Mouse (Mus musculus): ENCODE measurements around the gene Prkcg. TPM values are rescaled to one million over a fixed set of nuclear protein-coding genes. Genes with fewer than 3 reads are reported as not detected.
"Not testable (repeated sequence)": the region's sequence is repeated elsewhere in the genome, so short reads cannot be mapped to it uniquely, and the experiment has no call there.

Prkcg gene
- polyA plus RNA-seq, 2 experiments from 2014 or later: not detected

DNA sequence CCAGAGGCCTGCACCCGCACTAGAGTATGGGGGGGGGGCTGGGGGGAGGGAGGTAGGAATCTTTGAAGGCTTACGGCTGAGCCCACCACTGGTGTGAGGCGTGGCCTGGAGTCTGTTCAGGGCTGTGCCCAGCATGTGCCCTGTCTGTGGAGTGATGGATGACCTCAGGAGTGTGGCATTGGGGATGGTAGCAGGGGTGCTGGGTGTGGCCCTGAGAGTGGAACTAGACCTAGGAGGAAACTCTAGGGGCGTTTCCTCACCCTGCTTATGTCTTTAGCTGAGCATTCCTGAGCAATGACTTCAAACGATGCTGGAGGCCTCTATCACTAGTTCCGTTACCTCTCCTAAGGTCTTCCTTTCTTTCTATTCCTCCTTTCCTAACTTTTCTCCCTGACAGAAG is 2.2 kb downstream of the Prkcg start:
- no peak for ATAC-seq

- no peak for ATAC-seq
These were observed 2.8 kb downstream of the Prkcg start for GRCm38 (mm10) chr7:3291764-3292163.

- ATAC-seq: not testable (repeated sequence)
These were observed 3.3 kb downstream of the Prkcg start for GRCm38 (mm10) chr7:3292271-3292670.

- no peak for ATAC-seq
These were observed 3.8 kb downstream of the Prkcg start for GRCm38 (mm10) chr7:3292791-3293190.

DNA sequence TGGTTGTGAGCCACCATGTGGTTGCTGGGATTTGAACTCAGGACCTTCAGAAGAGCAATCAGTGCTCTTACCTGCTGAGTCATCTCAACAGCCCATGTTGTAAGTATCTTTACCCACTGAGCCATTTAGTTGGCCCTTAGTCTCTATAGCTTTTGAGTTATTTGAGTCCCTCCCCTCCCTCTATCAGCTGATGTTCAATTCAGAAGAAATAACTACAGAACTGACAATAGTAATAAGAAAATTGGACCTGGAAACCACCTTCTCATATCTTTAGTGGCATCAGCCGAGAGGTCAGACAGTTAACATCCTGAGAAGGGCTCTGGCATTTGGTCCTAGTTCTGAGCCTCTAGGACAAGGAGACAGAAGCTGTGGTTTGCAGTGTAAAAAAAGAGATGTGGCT is 5.8 kb downstream of the Prkcg start:
- no peak for ATAC-seq

GRCm38 (mm10) chr7:3295321-3296110 is 6.5 kb downstream of the Prkcg start:
- ATAC-seq: no peak

DNA sequence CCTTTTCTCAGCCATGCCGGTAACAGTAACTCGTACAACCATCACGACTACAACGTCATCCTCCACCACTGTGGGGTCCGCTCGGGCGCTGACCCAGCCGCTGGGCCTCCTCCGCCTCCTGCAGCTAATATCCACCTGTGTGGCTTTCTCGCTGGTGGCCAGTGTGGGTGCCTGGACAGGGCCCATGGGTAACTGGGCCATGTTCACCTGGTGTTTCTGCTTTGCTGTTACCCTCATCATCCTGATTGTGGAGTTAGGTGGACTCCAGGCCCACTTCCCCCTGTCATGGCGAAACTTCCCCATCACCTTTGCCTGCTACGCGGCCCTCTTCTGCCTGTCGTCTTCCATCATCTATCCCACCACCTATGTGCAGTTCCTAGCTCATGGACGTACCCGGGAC is 7.7 kb downstream of the Prkcg start:
- ATAC-seq: no peak

GRCm38 (mm10) chr7:3299941-3300617 is 11.1 kb downstream of the Prkcg start:
- ATAC-seq: no peak

DNA sequence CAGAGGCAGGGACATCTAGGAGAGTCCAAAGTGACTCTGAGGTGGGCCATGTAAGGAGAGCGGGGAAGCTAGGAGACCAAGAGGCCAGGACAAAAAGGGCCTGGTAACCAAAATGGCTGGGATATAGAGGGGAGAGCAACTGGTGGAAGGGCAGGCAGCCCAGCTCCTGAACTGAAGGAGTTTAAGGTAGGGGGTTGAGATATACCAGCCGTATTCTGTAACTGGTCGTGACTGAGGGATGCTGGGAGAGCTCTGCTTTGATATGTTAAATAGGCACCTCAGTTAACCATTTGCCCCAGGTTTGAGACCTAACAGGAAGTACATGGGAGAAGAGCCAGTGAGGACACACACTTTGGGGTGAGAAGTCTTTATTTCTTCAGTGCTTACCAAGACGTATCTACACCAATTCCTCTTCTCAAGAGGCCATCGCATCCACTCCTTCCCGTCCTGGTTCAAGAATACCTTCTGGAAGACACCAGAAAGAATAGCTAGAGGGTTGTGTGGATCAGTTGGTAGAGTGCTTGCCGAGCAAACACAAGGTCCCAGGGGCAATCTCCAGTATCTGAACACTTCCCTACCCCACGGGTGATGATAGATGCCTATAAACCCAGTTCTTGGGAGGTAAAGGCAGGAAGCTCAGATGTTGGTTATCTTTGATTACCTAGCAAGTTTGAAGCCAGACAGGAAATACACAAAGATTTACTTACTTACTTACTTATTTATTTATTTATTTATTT is 12.1 kb downstream of the Prkcg start:
- no peak for ATAC-seq

DNA sequence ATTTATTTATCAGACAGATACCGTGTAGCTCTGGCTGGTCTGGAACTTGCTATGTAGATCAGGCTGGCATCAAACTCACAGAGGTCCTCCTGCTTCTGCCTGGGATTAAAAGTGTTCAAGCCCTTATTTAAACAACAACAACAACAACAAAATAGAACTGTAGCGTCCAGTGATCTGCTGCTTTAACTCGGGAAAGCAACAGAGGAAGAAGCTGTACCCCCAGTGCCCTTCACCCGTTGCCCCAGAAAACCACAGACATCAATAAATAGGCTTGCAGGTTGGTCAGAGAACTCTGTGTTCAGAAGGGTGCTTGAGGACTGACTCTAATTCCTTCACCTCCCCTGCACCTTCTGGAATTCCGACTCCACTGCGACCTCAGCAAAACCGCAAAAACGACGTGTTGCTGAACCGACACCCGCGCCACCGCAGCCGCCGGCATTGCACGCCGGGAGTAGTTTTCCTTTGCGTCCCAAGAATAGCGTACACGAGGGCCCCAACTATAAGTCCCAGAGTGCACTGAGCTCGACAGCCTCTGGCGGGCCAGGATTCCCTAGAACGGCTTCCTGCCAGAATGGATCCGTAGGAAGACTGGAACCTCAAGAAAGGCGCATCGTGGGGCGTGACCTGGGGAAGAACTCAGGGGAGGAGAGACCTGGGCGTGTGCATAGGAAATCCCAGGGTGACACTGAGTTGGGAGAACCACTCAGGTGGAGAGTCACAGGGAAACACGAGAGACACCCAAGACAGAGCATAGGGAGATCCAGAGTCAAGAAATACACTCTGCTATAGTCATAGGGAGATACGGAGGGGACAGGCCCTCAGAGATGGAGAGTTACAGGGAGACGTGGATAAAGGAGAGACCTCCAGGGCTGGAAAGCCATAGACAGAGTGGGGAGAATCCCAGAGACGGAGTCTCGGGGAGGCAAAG is 12.9 kb downstream of the Prkcg start:
- no peak for ATAC-seq

- ATAC-seq: no peak
These were observed 13.7 kb downstream of the Prkcg start for GRCm38 (mm10) chr7:3302556-3303275.

DNA sequence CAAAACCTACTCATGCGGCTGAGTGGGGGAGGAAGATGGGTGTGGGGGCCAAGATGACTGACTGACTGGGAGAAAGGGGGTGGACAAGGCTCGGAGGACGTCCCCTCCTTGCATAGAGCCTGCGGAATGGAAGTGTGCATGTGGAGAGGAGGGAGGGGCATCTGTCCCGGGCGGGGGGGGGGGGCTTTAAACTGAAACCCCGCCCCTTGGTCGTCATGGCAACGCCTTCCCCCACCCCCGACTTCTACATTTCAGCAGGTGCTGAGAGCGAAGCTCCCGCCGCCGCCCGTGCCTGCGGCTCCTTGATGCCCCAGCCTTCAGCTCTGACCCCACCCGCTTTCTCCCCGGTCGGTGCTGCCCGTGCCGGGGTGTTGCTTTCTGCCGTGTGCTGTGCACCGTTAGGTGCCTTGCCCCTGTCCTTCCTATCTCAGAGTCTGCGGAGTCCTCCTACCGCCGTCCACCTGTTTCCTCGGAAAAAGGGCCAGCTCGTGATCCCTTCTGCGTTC is 14.3 kb downstream of the Prkcg start:
- peak; percentile 36 for ATAC-seq

DNA sequence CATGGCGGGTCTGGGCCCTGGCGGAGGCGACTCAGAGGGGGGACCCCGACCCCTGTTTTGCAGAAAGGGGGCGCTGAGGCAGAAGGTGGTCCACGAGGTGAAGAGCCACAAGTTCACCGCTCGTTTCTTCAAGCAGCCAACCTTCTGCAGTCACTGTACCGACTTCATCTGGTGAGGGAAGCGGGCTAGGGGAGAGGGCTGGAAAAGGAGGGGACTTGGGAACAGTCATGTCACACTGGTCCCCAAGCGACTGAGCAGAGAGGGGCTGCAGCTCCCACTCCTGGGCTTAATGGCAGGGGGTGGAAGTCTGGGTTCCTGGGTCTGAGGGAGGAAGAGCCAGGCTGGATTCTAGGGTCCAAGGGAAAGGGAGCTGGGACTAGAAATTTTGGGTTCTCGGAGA is 14.8 kb downstream of the Prkcg start:
- ATAC-seq: no peak

DNA sequence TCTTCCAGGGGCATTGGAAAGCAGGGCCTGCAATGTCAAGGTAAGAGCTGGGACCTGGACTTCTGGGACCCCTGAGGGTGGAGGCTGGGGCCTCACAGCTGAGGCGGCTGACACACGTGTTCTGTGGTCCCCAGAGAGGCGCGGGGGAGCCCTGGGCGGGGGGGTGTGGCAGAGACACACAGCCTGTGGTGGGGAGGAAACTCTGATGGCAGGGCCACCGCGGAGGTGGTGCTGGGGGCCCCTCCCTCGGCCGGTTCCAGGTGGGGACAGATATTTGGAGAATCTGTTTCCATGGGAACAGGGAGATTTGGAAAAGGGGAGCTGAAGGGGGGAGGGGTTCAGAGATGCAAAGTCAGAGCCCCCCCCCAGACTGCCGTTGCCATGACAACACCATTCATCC is 15.3 kb downstream of the Prkcg start:
- ATAC-seq: no peak

DNA sequence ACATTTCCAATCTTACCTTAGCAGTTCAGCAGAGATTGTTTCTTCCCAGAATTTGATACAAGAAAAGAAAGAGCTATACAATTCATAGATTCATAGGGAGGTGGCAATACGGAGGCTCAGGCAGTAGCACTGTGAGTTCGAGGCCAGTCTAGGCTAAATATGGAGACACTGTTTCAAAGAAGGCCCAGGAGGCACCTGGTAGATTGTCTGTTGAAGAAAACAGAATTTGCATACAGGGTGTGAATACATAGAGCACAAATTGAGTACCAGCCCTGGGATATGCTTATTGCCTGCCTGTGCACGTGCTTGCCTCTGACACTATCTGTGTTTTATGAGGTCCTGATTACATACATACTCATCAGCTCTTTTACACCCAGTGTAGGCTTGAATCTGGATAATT is 17.4 kb downstream of the Prkcg start:
- ATAC-seq: no peak

DNA sequence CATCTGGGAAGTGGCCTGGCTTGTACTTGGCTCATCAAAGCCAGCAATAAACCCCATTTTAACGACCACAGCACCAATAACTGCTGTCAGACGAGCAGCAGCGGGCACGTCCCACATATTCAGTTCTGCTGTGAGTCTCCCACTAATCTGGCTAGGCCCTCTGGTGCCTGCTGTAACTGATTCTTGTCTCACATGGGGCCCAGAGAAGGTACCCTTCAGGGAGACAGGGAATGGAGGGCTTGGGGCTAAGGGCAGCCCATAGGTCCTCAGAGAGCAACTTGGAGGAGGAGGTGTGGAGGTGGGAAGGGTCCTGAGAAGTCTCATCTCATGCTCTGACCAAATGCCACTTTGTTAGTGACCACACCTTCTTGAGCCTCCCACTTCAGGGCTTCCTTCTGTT is 19.7 kb downstream of the Prkcg start:
- no peak for ATAC-seq

- no peak for ATAC-seq
These were observed 21.3 kb downstream of the Prkcg start for GRCm38 (mm10) chr7:3310233-3310632.

DNA sequence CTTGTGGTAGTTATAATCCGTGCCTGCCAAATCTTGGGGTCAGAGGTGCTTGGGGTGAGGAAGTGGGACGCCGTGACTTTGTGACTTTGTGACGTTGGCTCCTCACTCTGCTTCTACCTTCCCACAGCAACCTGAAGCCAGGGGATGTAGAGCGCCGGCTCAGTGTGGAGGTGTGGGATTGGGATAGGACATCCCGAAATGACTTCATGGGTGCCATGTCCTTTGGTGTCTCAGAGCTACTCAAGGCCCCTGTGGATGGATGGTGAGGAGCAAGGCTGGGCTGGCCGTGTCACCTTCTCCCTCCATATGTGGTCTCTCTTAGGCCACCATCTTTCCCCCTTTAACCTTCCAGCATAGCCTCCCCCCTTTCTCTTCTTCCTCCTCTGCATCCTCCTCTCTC is 24.6 kb downstream of the Prkcg start:
- ATAC-seq: no peak

DNA sequence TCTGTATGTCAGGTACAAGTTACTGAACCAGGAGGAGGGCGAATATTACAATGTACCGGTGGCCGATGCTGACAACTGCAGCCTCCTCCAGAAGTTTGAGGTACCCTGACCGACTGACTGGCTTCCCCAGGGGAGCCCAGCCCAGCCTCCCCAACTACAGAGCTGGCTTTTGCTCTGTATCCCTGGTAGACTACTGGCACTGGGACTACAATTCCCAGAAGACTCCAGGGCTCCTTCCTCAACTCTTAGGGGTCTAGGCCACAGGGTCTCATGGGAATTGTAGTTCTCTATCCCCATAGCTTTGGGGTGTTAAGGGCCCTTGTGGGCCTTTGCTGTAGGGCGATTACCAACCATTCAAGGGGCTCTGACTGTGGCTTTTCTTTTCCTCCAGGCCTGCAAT is 25.1 kb downstream of the Prkcg start:
- no peak for ATAC-seq

DNA sequence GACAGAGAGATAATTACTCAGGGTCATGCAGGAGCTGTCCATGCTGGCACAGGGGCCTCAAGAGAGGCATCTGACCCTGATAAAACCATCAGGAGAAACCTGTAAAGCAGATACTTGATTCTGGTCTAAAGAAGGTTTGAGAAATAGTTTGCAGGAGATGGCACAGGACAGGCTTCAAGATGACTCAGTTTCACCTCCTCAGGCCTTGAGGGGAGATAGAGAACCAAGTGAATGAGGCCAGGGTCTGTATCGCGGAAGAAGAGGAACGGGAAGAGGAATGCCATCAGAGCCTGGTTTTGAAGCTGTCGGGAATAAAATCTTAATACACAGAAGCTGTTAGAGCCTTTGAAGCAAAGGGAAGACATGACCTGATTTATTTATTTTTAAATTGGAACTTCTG is 28.7 kb downstream of the Prkcg start:
- ATAC-seq: no peak

GRCm38 (mm10) chr7:3320856-3321255 is 31.9 kb downstream of the Prkcg start:
- no peak for ATAC-seq

DNA sequence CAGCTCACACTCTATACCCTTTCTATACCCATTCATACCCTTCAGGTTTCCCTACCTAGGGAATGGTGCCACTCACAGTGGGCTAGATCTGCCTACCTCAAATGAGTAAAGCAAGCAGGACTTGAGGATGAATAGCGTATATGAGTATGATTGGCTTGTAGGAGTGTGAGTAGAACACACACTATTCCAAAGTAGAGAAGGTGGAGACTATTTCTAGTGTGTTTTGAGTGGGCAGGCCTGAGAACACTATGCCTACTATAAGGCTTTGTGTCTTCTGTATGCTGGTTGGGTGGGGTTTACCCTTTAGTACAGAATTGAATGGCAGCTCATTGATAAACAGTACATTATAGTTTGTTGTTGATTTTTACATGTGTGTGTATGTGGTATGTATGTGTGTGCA is 34.8 kb downstream of the Prkcg start:
- no peak for ATAC-seq
